Mouse (Mus musculus) hematopoietic stem cell, adult 5-6 weeks (primary cell): Measurements from ENCODE around the gene Best2. TPM values are rescaled to one million over a fixed set of nuclear protein-coding genes. Genes with fewer than 3 reads are reported as not detected.

Experiments used
- ATAC-seq, 2 experiments: fragments of 125-278 bp in 1 of 2; replicated peaks in 1 of 2; 2 replicates each; pipeline ENCODE4 v1.8.0; 2016 to 2017; ENCODE audit warnings: inconsistent platforms in 2 of 2, mild to moderate bottlenecking in 2 of 2, moderate number of reproducible peaks in 2 of 2, low read depth in 1 of 2, moderate TSS enrichment in 1 of 2; ENCODE audit not compliant: low FRiP score in 2 of 2, poor library complexity in 2 of 2, severe bottlenecking in 2 of 2, insufficient read depth in 1 of 2, low TSS enrichment in 1 of 2
- total RNA-seq: library from RNA; stranded (forward); fragments of 172-1452, 232-1000 nt; gene quantifications from 2 replicates; pipeline ENCODE4 v1.2.3, GENCODE M21; 2017

Best2 gene
- not detected in 2 replicates for total RNA-seq

GRCm38 (mm10) chr8:85014431-85014830 is at the start of gene Best2:
Gene Best2 (minus strand): TSS chr8:85014531.
- no peak for ATAC-seq

- no peak for ATAC-seq
Observed at GRCm38 (mm10) chr8:85062603-85063002, 48.3 kb upstream of the Best2 start.

GRCm38 (mm10) chr8:85059879-85060616 is 45.7 kb upstream of the Best2 start, which contains the start of gene Fbxw9:
Gene Fbxw9 (plus strand): TSS chr8:85060055.
- ATAC-seq: peak; percentile 89 to 96

GRCm38 (mm10) chr8:85057367-85057766 is 43.0 kb upstream of the Best2 start:
- ATAC-seq: no peak

- no peak for ATAC-seq
Observed at GRCm38 (mm10) chr8:85043619-85044018, 29.3 kb upstream of the Best2 start.

- peak; percentile 9 to 15; a peak in 1 of 4 replicates for ATAC-seq
Observed at GRCm38 (mm10) chr8:85037681-85038531, 23.6 kb upstream of the Best2 start.

GRCm38 (mm10) chr8:85037366-85037680 is 23.0 kb upstream of the Best2 start:
- peak in 1 of 2 experiments; percentile 17; a peak in 1 of 4 replicates for ATAC-seq

GRCm38 (mm10) chr8:85036718-85037365 is 22.5 kb upstream of the Best2 start, which contains the start of gene Tnpo2:
Gene Tnpo2 (plus strand): TSS chr8:85036915.
- peak; percentile 81 to 88 for ATAC-seq

GRCm38 (mm10) chr8:85036381-85036717 is 22.0 kb upstream of the Best2 start:
- ATAC-seq: no peak; a peak in 1 of 4 replicates

- ATAC-seq: no peak
Observed at GRCm38 (mm10) chr8:85035728-85036310, 21.5 kb upstream of the Best2 start.

GRCm38 (mm10) chr8:85035165-85035727 is 20.9 kb upstream of the Best2 start:
- no peak for ATAC-seq

- ATAC-seq: peak in 1 of 2 experiments; percentile 38; a peak in 1 of 4 replicates
Observed at GRCm38 (mm10) chr8:85034764-85035163, 20.4 kb upstream of the Best2 start.

- no peak for ATAC-seq
Observed at GRCm38 (mm10) chr8:85033867-85034266, 19.5 kb upstream of the Best2 start.

- ATAC-seq: no peak
Observed at GRCm38 (mm10) chr8:85032622-85033311, 18.4 kb upstream of the Best2 start.

GRCm38 (mm10) chr8:85029271-85029670 is 14.9 kb upstream of the Best2 start:
- no peak for ATAC-seq

GRCm38 (mm10) chr8:85027922-85028321 is 13.6 kb upstream of the Best2 start:
- ATAC-seq: no peak

GRCm38 (mm10) chr8:85027516-85027855 is 13.2 kb upstream of the Best2 start:
- ATAC-seq: no peak
